Mouse (Mus musculus) ES-Bruce4 (cell line): ENCODE measurements around the gene Dnmt3a.

Source experiments
- CTCF ChIP-seq: IDR thresholded peaks from one replicate; pipeline ENCODE4 v1.8.1; 2011; ENCODE audit warnings: low read depth, low read length
- EP300 ChIP-seq: IDR thresholded peaks from 2 replicates; pipeline ENCODE4 v1.6.1; 2011; ENCODE audit warnings: low read depth, low read length; ENCODE audit not compliant: insufficient read depth

GRCm38 (mm10) chr12:3805852-3806251 lies at the start of gene Dnmt3a:
- TF ChIP-seq EP300: no peak
- TF ChIP-seq CTCF: no peak
